Mouse (Mus musculus) lung, postnatal 0 days (tissue): Measurements from ENCODE around the gene Ints14. TPM values are rescaled to one million over a fixed set of nuclear protein-coding genes. Genes with fewer than 3 reads are reported as not detected.

ENCODE experiments used
- ATAC-seq: fragments of 200-750 bp; cut with Nextera tagmentation; 2 replicates; pipeline ENCODE4 v1.8.0; 2017; ENCODE audit warnings: moderate library complexity
- DNase-seq: peaks from one replicate; pipeline ENCODE4 v3.0.0-alpha.2; 2016; ENCODE audit warnings: low spot score
- H3K27ac ChIP-seq: fragments of 300-500 bp; sonication (generic); 2 replicates; pipeline ENCODE4 v1.5.1; 2014; ENCODE audit warnings: antibody characterized with exemption, mild to moderate bottlenecking, low read length, mixed read lengths
- H3K27me3 ChIP-seq: fragments of 300-500 bp; sonication (generic); replicated peaks from 2 replicates; pipeline ENCODE4 v1.6.1; 2014; ENCODE audit warnings: low read length, mixed read lengths; ENCODE audit not compliant: insufficient read depth
- H3K36me3 ChIP-seq: fragments of 300-500 bp; sonication (generic); 2 replicates; pipeline ENCODE4 v1.6.1; 2014; ENCODE audit warnings: low read length, mixed read lengths; ENCODE audit not compliant: insufficient read depth
- H3K4me1 ChIP-seq: fragments of 300-500 bp; sonication (generic); 2 replicates; pipeline ENCODE4 v1.6.1; 2014; ENCODE audit warnings: antibody characterized with exemption, low read depth, low read length, mixed read lengths; ENCODE audit not compliant: insufficient read depth
- H3K4me2 ChIP-seq: fragments of 300-500 bp; sonication (generic); replicated peaks from 2 replicates; pipeline ENCODE4 v1.6.1; 2014; ENCODE audit warnings: low read depth, mild to moderate bottlenecking, low read length, moderate library complexity, mixed read lengths
- H3K4me3 ChIP-seq: fragments of 300-500 bp; sonication (generic); 2 replicates; pipeline ENCODE4 v1.5.1; 2014; ENCODE audit warnings: low read depth, low read length
- H3K9ac ChIP-seq: fragments of 300-500 bp; sonication (generic); replicated peaks from 2 replicates; pipeline ENCODE4 v1.6.1; 2014; ENCODE audit warnings: low read depth, mild to moderate bottlenecking
- H3K9me3 ChIP-seq: fragments of 300-500 bp; sonication (generic); 2 replicates; pipeline ENCODE4 v1.6.1; 2016; ENCODE audit warnings: low read length, mixed read lengths
- CTCF ChIP-seq: IDR thresholded peaks from 2 replicates; pipeline ENCODE4 v1.5.1; 2016; ENCODE audit warnings: antibody characterized with exemption, mild to moderate bottlenecking
- EP300 ChIP-seq: IDR thresholded peaks from 2 replicates; pipeline ENCODE4 v1.6.1; 2016; ENCODE audit warnings: antibody characterized with exemption, mild to moderate bottlenecking, control low read depth
- WGBS: fragments of 180-500 bp; shearing (Covaris S2); extraction: QIAGEN DNeasy Blood & Tissue Kit; methylation state at CpG from one replicate; pipeline ENCODE4 v1.1.7; 2014; 5-methylcytosine and 5-hydroxymethylcytosine counted together
- polyA plus RNA-seq: library from polyadenylated mRNA; unstranded; fragments of >200 nt; fragmentation: Nextera tagmentation; extraction: Ambion mirVana; gene quantifications from 2 replicates; pipeline ENCODE4 v1.2.1, GENCODE M21; 2015

The Ints14 gene
- polyA plus RNA-seq, 1 experiment from 2014 or later: 25.5 TPM

GRCm38 (mm10) chr9:64957276-64957675, 3.4 kb upstream of the Ints14 start:
- no peaks in the 10 kb centered on the region for H3K27me3 ChIP-seq
- no peak overlapping the region for H3K4me2 ChIP-seq
- H3K4me1 ChIP-seq: peaks cover 5% of the 10 kb centered on the region; the same call in 1 of the 2 replicates
- TF ChIP-seq EP300 (no peak), CTCF (no peak)
- 92% methylated on average over 3 of the region's 3 CpGs for WGBS
- no peaks in the 10 kb centered on the region for H3K36me3 ChIP-seq
- H3K27ac ChIP-seq: no peak overlapping the region
- DNase-seq (no peak), ATAC-seq (no peak)
- H3K4me3 ChIP-seq: no peak overlapping the region
- H3K9me3 ChIP-seq: no peaks in the 10 kb centered on the region
- H3K9ac ChIP-seq: no peak overlapping the region

- whole genome bisulfite sequencing: 0% methylated on average over 17 of the region's 17 CpGs
- peak; percentile 85 for ATAC-seq
- Histone ChIP-seq H3K27me3 (no peaks in the 10 kb centered on the region), H3K4me3 (peak overlapping the region; percentile 75), H3K9me3 (no peaks in the 10 kb centered on the region), H3K27ac (peak overlapping the region; percentile 94), H3K4me1 (peaks cover 5% of the 10 kb centered on the region; the same call in 1 of the 2 replicates), H3K4me2 (peak overlapping the region; percentile 66), H3K36me3 (0 out of 2 replicates have a peak, but pooled peaks cover 10% of the 10 kb centered on the region), H3K9ac (peak overlapping the region; percentile 94)
- TF ChIP-seq EP300 (no peak), CTCF (no peak)
- no peak for DNase-seq
These were observed 244 bp downstream of the Ints14 start for GRCm38 (mm10) chr9:64960978-64961320.

GRCm38 (mm10) chr9:64980548-64980947, 19.8 kb downstream of the Ints14 start:
- peaks cover 70% of the 10 kb centered on the region for H3K36me3 ChIP-seq
- no peaks in the 10 kb centered on the region for H3K4me1 ChIP-seq
- no peak overlapping the region for H3K9ac ChIP-seq
- H3K4me2 ChIP-seq: no peak overlapping the region
- TF ChIP-seq CTCF (no peak), EP300 (no peak)
- 66% methylated on average over 3 of the region's 3 CpGs for WGBS
- no peak overlapping the region for H3K4me3 ChIP-seq
- ATAC-seq (no peak), DNase-seq (no peak)
- no peak overlapping the region for H3K27ac ChIP-seq
- H3K27me3 ChIP-seq: no peaks in the 10 kb centered on the region
- H3K9me3 ChIP-seq: no peaks in the 10 kb centered on the region

GRCm38 (mm10) chr9:64981904-64982303, 21.2 kb downstream of the Ints14 start:
- no peak overlapping the region for H3K9ac ChIP-seq
- H3K4me3 ChIP-seq: no peak overlapping the region
- H3K4me2 ChIP-seq: no peak overlapping the region
- DNase-seq: no peak
- H3K27me3 ChIP-seq: no peaks in the 10 kb centered on the region
- no peak overlapping the region for H3K27ac ChIP-seq
- H3K36me3 ChIP-seq: peaks cover 71% of the 10 kb centered on the region
- H3K4me1 ChIP-seq: no peaks in the 10 kb centered on the region
- no peaks in the 10 kb centered on the region for H3K9me3 ChIP-seq
- ATAC-seq: no peak
- 79% methylated on average over 1 of the region's 1 CpGs for WGBS
- no peak for TF ChIP-seq CTCF
- no peak for TF ChIP-seq EP300

- Histone ChIP-seq H3K9me3 (no peaks in the 10 kb centered on the region), H3K4me1 (no peaks in the 10 kb centered on the region), H3K27ac (no peak overlapping the region), H3K4me3 (no peak overlapping the region), H3K4me2 (no peak overlapping the region), H3K36me3 (peaks cover 46% of the 10 kb centered on the region), H3K27me3 (no peaks in the 10 kb centered on the region), H3K9ac (no peak overlapping the region)
- DNase-seq (no peak), ATAC-seq (no peak)
- WGBS: 55% methylated on average over 8 of the region's 8 CpGs
- no peak for TF ChIP-seq EP300
- TF ChIP-seq CTCF: no peak
These were observed 24.5 kb downstream of the Ints14 start for GRCm38 (mm10) chr9:64985037-64985794.

GRCm38 (mm10) chr9:64985807-64986206, 25.1 kb downstream of the Ints14 start:
- Histone ChIP-seq H3K27me3 (no peaks in the 10 kb centered on the region), H3K4me3 (no peak overlapping the region), H3K36me3 (peaks cover 43% of the 10 kb centered on the region), H3K4me1 (no peaks in the 10 kb centered on the region), H3K27ac (no peak overlapping the region), H3K9me3 (no peaks in the 10 kb centered on the region), H3K9ac (no peak overlapping the region), H3K4me2 (no peak overlapping the region)
- TF ChIP-seq CTCF: no peak
- no peak for TF ChIP-seq EP300
- no peak for ATAC-seq
- no peak for DNase-seq
- WGBS: 83% methylated on average over 9 of the region's 9 CpGs
